Mouse (Mus musculus) hindbrain, embryonic 15.5 days (tissue): ENCODE measurements around the gene Gas2l1. TPM values are rescaled to one million over a fixed set of nuclear protein-coding genes. Genes with fewer than 3 reads are reported as not detected.
A peak's percentile ranks its signal among the peaks of the same experiment; 100 is the strongest.

Source experiments
- ATAC-seq: fragments of 200-750 bp; cut with Nextera tagmentation; 2 replicates; pipeline ENCODE4 v1.8.0; 2017; ENCODE audit warnings: low read depth, moderate number of reproducible peaks, moderate TSS enrichment; ENCODE audit not compliant: low FRiP score
- H3K27ac ChIP-seq: fragments of 300-500 bp; sonication (generic); replicated peaks from 2 replicates; pipeline ENCODE4 v1.5.1; 2015; ENCODE audit warnings: mild to moderate bottlenecking, inconsistent platforms
- H3K27me3 ChIP-seq: fragments of 300-500 bp; sonication (generic); 2 replicates; pipeline ENCODE4 v1.6.1; 2015; ENCODE audit warnings: control low read depth, inconsistent platforms
- H3K36me3 ChIP-seq: fragments of 300-500 bp; sonication (generic); 2 replicates; pipeline ENCODE4 v1.6.1; 2015; ENCODE audit warnings: control low read depth, inconsistent platforms
- H3K4me1 ChIP-seq: fragments of 300-500 bp; sonication (generic); replicated peaks from 2 replicates; pipeline ENCODE4 v1.6.1; 2015; ENCODE audit warnings: control low read depth, inconsistent platforms
- H3K4me2 ChIP-seq: fragments of 300-500 bp; sonication (generic); 2 replicates; pipeline ENCODE4 v1.6.1; 2015; ENCODE audit warnings: moderate library complexity, mild to moderate bottlenecking, inconsistent platforms
- H3K4me3 ChIP-seq: fragments of 300-500 bp; sonication (generic); 2 replicates; pipeline ENCODE4 v1.5.1; 2015; ENCODE audit warnings: mild to moderate bottlenecking, inconsistent platforms
- H3K9ac ChIP-seq: fragments of 300-500 bp; sonication (generic); 2 replicates; pipeline ENCODE4 v1.6.1; 2015; ENCODE audit warnings: inconsistent platforms
- H3K9me3 ChIP-seq: fragments of 300-500 bp; sonication (generic); 2 replicates; pipeline ENCODE4 v1.6.1; 2016; ENCODE audit warnings: control low read depth, inconsistent platforms
- WGBS: fragments of 180-500 bp; shearing (Covaris S2); methylation state at CpG from one replicate; pipeline ENCODE4 v1.1.7; 2015; 5-methylcytosine and 5-hydroxymethylcytosine counted together
- polyA plus RNA-seq: library from polyadenylated mRNA; unstranded; fragments of >200 nt; fragmentation: Nextera tagmentation; extraction: Ambion mirVana; gene quantifications from 2 replicates; pipeline ENCODE4 v1.2.1, GENCODE M21; 2015

Gene Gas2l1
- polyA plus RNA-seq, 1 experiment from 2014 or later: 32.2 TPM

GRCm38 (mm10) chr11:5033136-5033535, 32.0 kb downstream of the Gas2l1 start:
- Histone ChIP-seq H3K4me2 (no peak overlapping the region), H3K4me1 (no peaks in the 10 kb centered on the region), H3K27me3 (no peaks in the 10 kb centered on the region), H3K4me3 (no peak overlapping the region), H3K9ac (no peak overlapping the region), H3K9me3 (no peaks in the 10 kb centered on the region), H3K27ac (no peak overlapping the region), H3K36me3 (peaks cover 89% of the 10 kb centered on the region)
- 80% methylated on average over 3 of the region's 3 CpGs for WGBS
- no peak for ATAC-seq

- Histone ChIP-seq H3K4me1 (no peaks in the 10 kb centered on the region), H3K36me3 (peaks cover 88% of the 10 kb centered on the region), H3K27me3 (no peaks in the 10 kb centered on the region), H3K4me3 (no peak overlapping the region), H3K9me3 (no peaks in the 10 kb centered on the region), H3K9ac (no peak overlapping the region), H3K27ac (no peak overlapping the region), H3K4me2 (no peak overlapping the region)
- WGBS: 97% methylated on average over 10 of the region's 10 CpGs
- no peak for ATAC-seq
Observed at GRCm38 (mm10) chr11:5032706-5033105, 32.4 kb downstream of the Gas2l1 start.

DNA sequence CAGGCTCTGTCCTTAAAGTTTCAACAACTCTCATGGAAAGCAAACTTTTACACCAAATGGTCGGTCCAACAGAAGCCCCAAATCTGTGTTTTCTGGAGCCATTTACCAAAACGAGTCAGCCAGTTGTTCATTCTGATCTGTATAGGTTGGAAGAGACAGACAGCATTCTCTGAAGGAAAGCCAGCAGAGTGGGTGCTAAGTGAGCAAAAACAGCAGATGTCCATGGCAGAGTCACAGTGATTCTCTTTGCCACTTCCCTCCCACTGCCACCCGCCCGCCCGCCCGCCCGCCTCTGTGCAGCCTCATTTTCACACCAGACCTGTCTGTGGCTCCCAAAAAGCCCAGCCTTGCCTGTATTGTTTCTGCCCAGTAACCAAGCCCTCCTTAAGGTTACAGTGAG, 36.9 kb downstream of the Gas2l1 start:
- ATAC-seq: no peak
- Histone ChIP-seq H3K27ac (no peak overlapping the region), H3K4me2 (no peak overlapping the region), H3K4me1 (no peaks in the 10 kb centered on the region), H3K36me3 (peaks cover 90% of the 10 kb centered on the region), H3K9ac (no peak overlapping the region), H3K4me3 (no peak overlapping the region), H3K27me3 (no peaks in the 10 kb centered on the region), H3K9me3 (no peaks in the 10 kb centered on the region)
- 90% methylated on average over 7 of the region's 7 CpGs for WGBS

GRCm38 (mm10) chr11:5025108-5025507, 40.0 kb downstream of the Gas2l1 start:
- H3K36me3 ChIP-seq: peaks cover 72% of the 10 kb centered on the region
- H3K27ac ChIP-seq: no peak overlapping the region
- no peaks in the 10 kb centered on the region for H3K4me1 ChIP-seq
- H3K4me3 ChIP-seq: no peak overlapping the region
- H3K9me3 ChIP-seq: no peaks in the 10 kb centered on the region
- H3K27me3 ChIP-seq: no peaks in the 10 kb centered on the region
- H3K4me2 ChIP-seq: no peak overlapping the region
- ATAC-seq: no peak
- WGBS: 100% methylated on average over 1 of the region's 1 CpGs
- no peak overlapping the region for H3K9ac ChIP-seq

- Histone ChIP-seq H3K27me3 (no peaks in the 10 kb centered on the region), H3K4me1 (no peaks in the 10 kb centered on the region), H3K36me3 (peaks cover 73% of the 10 kb centered on the region), H3K9ac (no peak overlapping the region), H3K9me3 (no peaks in the 10 kb centered on the region), H3K4me3 (no peak overlapping the region), H3K27ac (no peak overlapping the region), H3K4me2 (no peak overlapping the region)
- no peak for ATAC-seq
- WGBS: 71% methylated on average over 6 of the region's 6 CpGs
Observed at GRCm38 (mm10) chr11:5017506-5017905, 47.6 kb downstream of the Gas2l1 start.

DNA sequence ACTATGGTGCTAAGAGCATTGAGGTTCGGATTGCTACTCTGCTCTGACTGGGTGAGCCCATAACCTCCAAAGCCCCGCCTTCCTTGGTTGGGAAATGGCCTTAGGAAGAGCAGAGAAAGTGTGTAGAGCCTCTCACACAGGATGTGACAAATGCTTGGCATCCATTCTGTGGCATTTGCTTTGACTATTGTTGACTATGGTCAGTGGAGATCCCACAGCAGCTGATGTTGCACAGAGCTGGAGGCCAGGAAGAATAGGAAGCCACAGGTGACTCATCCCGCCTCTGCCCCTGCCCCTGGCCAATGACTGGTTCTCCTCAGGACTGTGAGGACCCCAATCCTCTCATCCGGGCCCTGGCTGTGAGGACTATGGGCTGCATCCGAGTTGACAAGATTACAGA, 48.8 kb downstream of the Gas2l1 start:
- no peak overlapping the region for H3K4me3 ChIP-seq

DNA sequence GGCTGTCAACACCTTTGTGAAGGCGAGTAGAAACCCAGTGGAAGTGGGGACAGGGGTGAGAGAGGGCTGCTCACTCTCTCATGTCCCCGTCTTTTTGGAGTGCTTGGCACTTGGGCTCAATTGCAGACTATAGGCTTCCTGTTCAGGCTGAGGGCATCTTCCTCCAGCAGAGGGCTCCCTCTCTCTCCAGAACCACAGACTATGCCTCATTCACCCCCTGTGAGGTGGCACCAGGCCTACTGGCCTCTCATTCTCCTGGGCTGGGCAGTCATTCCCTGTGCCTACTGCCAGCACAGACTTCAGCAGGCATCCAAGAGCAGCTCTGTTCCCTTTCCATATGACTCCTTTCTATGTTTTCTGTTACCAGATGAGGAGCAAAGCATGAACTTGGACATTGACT, 49.4 kb downstream of the Gas2l1 start:
- Histone ChIP-seq H3K4me1 (no peaks in the 10 kb centered on the region), H3K27me3 (no peaks in the 10 kb centered on the region), H3K4me2 (no peak overlapping the region), H3K4me3 (no peak overlapping the region), H3K36me3 (peaks cover 76% of the 10 kb centered on the region), H3K27ac (no peak overlapping the region), H3K9me3 (no peaks in the 10 kb centered on the region), H3K9ac (no peak overlapping the region)
- peak; percentile 54; the same call in 1 of the 2 replicates for ATAC-seq
- 69% methylated on average over 2 of the region's 2 CpGs for WGBS

More for the DNA sequence above, 48.8 kb downstream of the Gas2l1 start:
- no peaks in the 10 kb centered on the region for H3K4me1 ChIP-seq
- 96% methylated on average over 5 of the region's 5 CpGs for WGBS
- no peaks in the 10 kb centered on the region for H3K27me3 ChIP-seq
- no peaks in the 10 kb centered on the region for H3K9me3 ChIP-seq
- no peak overlapping the region for H3K9ac ChIP-seq
- ATAC-seq: no peak
- no peak overlapping the region for H3K4me2 ChIP-seq
- no peak overlapping the region for H3K27ac ChIP-seq
- H3K36me3 ChIP-seq: peaks cover 76% of the 10 kb centered on the region

DNA sequence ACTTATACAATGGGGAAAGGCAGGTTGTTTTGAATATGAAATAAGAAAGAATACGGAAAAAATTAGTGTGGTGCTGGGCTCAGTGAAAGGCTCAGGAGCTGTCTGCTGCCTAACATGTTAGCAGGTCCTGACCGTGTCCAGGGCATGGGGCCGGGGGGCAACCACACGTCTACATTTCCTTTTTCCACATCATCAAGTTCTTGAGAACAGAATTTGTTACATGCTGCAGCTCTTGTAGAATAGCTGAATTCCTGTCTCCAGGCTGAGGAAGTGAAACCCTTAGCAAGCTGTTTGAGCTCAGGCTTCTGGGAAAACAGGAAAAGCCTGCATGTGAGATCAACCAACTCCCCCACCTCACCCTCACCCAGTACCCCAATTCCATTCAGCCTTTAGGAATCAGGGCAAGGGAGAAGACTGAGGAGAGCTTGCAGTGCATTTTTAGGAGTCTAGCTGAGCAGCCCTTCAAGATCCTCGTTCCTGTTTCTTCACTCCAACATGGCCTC, 52.9 kb downstream of the Gas2l1 start:
- Histone ChIP-seq H3K9ac (no peak overlapping the region), H3K4me1 (no peaks in the 10 kb centered on the region), H3K36me3 (peaks cover 48% of the 10 kb centered on the region), H3K27me3 (no peaks in the 10 kb centered on the region), H3K27ac (no peak overlapping the region), H3K4me2 (no peak overlapping the region), H3K9me3 (no peaks in the 10 kb centered on the region), H3K4me3 (no peak overlapping the region)
- ATAC-seq: no peak
- WGBS: 83% methylated on average over 5 of the region's 5 CpGs

GRCm38 (mm10) chr11:5011480-5011879, 53.6 kb downstream of the Gas2l1 start:
- peaks cover 40% of the 10 kb centered on the region for H3K36me3 ChIP-seq
- WGBS: 82% methylated on average over 1 of the region's 1 CpGs
- no peaks in the 10 kb centered on the region for H3K9me3 ChIP-seq
- H3K27ac ChIP-seq: no peak overlapping the region
- no peak for ATAC-seq
- H3K4me3 ChIP-seq: no peak overlapping the region
- H3K9ac ChIP-seq: no peak overlapping the region
- no peaks in the 10 kb centered on the region for H3K4me1 ChIP-seq
- no peaks in the 10 kb centered on the region for H3K27me3 ChIP-seq
- no peak overlapping the region for H3K4me2 ChIP-seq

GRCm38 (mm10) chr11:5010205-5010604, 54.9 kb downstream of the Gas2l1 start:
- Histone ChIP-seq H3K9ac (no peak overlapping the region), H3K27me3 (no peaks in the 10 kb centered on the region), H3K4me2 (no peak overlapping the region), H3K4me1 (no peaks in the 10 kb centered on the region), H3K36me3 (peaks cover 31% of the 10 kb centered on the region), H3K4me3 (no peak overlapping the region), H3K27ac (no peak overlapping the region), H3K9me3 (no peaks in the 10 kb centered on the region)
- WGBS: 90% methylated on average over 1 of the region's 1 CpGs
- ATAC-seq: no peak

- peaks cover 25% of the 10 kb centered on the region for H3K36me3 ChIP-seq
- H3K27ac ChIP-seq: no peak overlapping the region
- no peak for ATAC-seq
- H3K27me3 ChIP-seq: no peaks in the 10 kb centered on the region
- no peaks in the 10 kb centered on the region for H3K4me1 ChIP-seq
- no peak overlapping the region for H3K4me3 ChIP-seq
- H3K4me2 ChIP-seq: no peak overlapping the region
- 85% methylated on average over 3 of the region's 3 CpGs for WGBS
- no peak overlapping the region for H3K9ac ChIP-seq
- H3K9me3 ChIP-seq: no peaks in the 10 kb centered on the region
Observed at GRCm38 (mm10) chr11:5009354-5010074, 55.6 kb downstream of the Gas2l1 start.

- H3K27me3 ChIP-seq: no peaks in the 10 kb centered on the region
- 88% methylated on average over 3 of the region's 3 CpGs for WGBS
- ATAC-seq: no peak
- H3K4me1 ChIP-seq: no peaks in the 10 kb centered on the region
- H3K27ac ChIP-seq: no peak overlapping the region
- H3K36me3 ChIP-seq: peaks cover 19% of the 10 kb centered on the region
- H3K9ac ChIP-seq: no peak overlapping the region
- H3K4me3 ChIP-seq: no peak overlapping the region
- H3K4me2 ChIP-seq: no peak overlapping the region
- no peaks in the 10 kb centered on the region for H3K9me3 ChIP-seq
Observed at GRCm38 (mm10) chr11:5008867-5009266, 56.3 kb downstream of the Gas2l1 start.

DNA sequence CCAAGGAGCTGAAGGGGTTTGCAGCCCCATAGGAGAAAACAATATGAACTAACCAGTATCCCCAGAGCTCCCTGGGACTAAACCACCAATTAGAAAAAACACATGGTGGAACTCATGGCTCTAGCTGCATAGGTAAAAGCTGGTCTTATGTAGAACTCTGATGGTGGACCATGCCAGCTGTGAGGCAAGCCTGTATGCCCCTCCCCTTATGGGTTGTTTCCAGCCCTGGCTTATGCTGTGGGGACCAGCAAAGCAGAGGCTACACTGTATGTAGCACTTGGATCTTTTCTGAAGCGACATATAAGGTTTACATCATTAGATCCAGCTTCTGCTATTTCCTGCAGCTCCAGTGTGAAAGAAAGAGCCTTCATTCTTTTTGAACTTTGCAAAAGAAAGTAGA, 57.9 kb downstream of the Gas2l1 start:
- Histone ChIP-seq H3K9me3 (no peaks in the 10 kb centered on the region), H3K9ac (no peak overlapping the region), H3K4me3 (no peak overlapping the region), H3K27ac (no peak overlapping the region), H3K36me3 (peaks cover 17% of the 10 kb centered on the region), H3K4me2 (no peak overlapping the region), H3K4me1 (no peaks in the 10 kb centered on the region), H3K27me3 (no peaks in the 10 kb centered on the region)
- no peak for ATAC-seq
- WGBS: 89% methylated on average over 1 of the region's 1 CpGs
